Mouse (Mus musculus) telencephalon, adult 2 months (tissue): ENCODE measurements at regions not wholly inside any gene's neighbourhood (a gene's known extent, or its start where the extent isn't known, plus 50 kb on each side); places are given as distances from the start of the nearest gene placed in this dataset.

Source experiments
- DNase-seq: peaks from one replicate; pipeline ENCODE4 v3.0.0-alpha.2; 2011; ENCODE audit warnings: low read depth, low spot score

GRCm38 (mm10) chr2:137247931-137248330, 131.5 kb upstream of the Jag1 start:
- DNase-seq, result no peak

GRCm38 (mm10) chr2:137244370-137244769, 127.9 kb upstream of the Jag1 start:
- no peak for DNase-seq

DNA sequence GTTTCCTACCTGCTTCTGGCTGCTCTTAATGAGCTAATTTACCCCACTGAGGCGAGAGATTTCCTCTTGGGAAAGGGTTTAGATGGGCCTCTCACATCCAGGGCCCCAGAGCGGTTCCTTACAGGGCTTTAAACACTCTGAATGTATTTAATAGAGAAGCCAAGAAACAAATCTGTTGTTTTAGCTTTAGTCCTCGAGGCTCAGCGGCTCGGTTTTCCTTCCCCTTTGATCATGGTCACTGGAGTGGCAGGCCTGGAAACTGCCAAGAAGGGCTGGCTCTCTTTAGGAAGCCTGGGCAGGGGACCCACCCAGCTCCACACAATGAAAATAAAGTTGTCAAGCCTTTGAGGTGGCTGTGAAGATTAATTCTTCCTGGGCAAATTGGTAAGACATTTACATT, 127.5 kb upstream of the Jag1 start:
- no peak for DNase-seq

DNA sequence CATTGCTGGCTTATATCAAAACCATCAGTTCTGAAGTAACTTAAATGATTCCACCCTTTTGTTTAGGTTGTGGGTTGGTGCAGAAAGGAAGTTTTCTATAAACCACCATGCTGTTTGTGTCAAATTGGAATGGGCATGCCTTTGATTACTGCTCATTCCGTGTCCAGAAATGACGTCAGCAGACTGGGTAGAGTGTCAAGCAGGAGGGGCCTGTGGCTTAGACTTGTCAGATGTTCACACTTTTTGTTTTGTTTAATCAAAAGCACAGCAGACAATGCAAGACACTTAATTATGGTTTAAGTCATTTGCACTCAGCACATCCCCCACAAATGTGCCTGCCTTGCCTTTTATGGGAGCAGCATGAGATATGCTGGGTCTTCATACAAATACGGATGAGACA, 120.5 kb upstream of the Jag1 start:
- DNase-seq, result no peak

DNA sequence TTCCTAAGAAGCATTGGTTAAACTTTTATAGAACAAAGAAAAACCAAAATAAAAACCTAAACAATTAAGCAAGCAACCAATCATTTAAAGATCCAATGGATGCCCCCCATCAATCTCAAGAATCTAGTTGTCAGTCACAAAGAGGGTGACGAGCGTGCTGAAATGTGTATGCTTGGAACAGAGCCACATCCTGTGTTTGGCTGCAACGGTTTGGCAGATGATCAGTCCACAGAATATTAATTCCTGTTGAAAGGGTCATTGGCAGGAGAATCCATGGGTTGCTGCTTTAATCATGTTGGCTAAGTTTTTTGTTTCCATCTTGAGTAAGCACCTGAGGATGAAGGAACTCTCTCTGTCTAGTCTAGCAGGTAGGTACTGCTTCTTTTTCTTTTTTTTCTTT, 117.5 kb upstream of the Jag1 start:
- DNase-seq, result no peak

GRCm38 (mm10) chr2:137231161-137231560, 114.7 kb upstream of the Jag1 start:
- DNase-seq, result no peak

DNA sequence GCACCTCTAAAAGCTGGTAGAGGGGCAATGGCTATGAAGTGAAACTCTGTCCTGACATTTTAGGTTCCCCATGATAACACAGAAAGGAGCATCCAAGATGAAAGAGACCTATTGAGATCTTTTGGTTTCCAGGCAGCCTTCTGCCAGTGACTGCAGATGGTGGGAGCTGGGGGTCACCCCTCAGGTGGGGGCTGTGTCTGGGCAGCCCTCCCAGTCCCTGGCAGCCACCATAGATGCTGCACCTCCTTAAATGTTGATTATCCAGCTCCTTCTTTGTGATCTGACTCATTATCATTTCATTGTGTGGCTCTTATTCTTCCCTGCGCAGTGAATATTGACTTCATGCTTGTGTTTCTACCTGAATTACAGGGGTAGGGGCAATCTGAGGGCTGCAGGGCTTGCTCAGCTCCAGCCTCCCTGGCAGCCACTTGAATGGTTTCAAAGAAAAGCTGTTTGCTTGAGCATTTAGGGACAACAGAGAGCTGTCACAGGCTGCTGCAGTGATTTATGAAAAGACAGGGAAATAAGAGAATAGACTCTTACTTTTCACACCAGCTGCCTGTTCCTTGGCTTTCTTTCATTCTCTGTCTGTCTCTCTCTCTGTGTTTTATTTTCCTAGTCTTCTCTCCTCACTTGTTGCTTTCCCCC, 113.1 kb upstream of the Jag1 start:
- DNase-seq, result no peak

GRCm38 (mm10) chr2:137227495-137227894, 111.1 kb upstream of the Jag1 start:
- DNase-seq, result no peak

GRCm38 (mm10) chr2:137224702-137225552, 108.5 kb upstream of the Jag1 start:
- DNase-seq, result no peak

DNA sequence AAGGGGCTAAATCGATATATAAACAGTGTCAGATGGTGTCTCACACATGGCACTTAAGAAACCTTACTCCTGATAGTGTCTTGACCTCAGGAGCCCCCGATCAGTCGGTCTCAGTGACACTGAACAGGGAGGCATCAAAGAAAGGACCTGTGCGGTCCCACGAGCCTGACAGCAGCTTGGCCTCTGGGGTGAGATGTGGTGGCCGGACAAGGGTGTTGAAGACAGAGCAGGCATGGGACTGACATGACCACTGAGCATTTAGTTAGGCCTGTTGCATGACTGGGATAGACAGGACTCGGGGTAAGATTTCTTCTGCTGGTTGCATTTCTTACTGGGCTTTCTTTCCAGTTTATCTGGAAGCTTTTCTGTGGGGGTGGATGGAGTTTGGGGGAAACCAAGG, 99.3 kb upstream of the Jag1 start:
- DNase-seq, result no peak

DNA sequence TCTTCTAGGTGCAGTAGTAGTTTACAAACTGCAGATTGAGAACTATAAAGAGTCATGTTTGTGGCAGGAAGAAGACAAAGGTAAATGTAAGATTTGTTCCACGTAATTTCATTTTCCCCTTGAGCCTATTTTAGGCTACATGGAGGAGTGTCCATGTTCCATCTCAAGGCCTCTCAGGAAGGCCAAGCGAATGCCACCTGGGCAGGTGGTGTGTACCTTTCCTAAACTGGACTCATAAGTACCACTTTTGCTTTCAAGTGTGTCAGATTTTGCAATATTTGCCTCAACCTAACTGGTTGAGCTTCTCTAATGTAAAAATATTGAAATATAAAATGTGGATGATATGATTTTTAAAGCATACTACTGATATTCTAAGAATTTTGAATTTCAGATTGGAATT, 91.4 kb upstream of the Jag1 start:
- DNase-seq, result no peak

DNA sequence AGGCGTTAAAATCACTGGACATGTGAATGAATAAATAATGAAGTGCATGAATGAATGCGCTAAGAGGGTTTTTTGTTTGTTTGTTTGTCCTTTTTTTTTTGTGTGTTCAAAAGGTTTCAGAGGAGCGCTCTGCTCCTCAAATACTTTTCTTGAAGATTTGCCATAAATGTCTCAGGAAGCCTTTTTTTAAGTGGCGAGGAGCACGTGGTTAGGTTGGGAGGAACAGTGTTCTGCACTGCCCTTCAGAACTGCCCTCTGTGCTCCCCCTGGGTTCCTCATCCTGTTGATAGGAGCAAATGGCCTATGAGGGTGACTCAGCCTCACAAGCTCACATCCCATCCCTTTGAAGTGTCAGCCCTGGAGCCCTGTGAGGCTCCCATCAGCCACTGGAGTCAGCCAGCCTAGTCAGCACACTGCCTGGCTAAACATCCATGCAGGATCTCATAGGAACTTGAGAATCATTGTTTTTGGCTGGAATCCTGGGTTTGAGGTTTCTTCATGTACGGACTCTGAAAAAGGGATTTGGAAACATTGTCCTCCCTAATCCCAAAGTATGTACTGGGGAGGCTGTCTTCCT, 87.9 kb upstream of the Jag1 start:
- no peak for DNase-seq

GRCm38 (mm10) chr2:137200101-137200500, 83.7 kb upstream of the Jag1 start:
- no peak for DNase-seq

- DNase-seq, result no peak
These were observed 75.7 kb upstream of the Jag1 start for GRCm38 (mm10) chr2:137192183-137192582.

- DNase-seq, result no peak
These were observed 52.7 kb upstream of the Jag1 start for GRCm38 (mm10) chr2:137169176-137169575.

DNA sequence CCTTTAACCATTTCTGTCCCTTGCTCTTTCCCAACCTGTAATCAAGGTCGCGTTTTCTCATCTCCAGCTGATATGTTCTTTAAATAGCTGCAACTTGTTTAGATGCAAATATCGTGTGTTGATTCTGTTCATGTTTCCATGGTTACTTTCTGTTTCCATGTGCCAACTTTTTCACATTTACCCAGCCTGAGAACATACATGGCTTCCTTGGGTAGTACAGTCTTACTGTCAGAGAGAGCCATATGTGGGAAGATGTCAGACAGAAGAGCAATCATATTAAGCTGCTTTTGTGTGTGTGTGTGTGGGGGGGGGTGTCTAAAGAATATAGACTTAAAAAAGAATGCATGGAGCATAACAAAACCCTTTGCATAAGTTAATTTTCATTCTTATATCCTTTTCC, 52.2 kb upstream of the Jag1 start:
- DNase-seq, result no peak
